Mouse (Mus musculus) Patski (cell line): ENCODE measurements around the gene Dchs1. TPM values are rescaled to one million over a fixed set of nuclear protein-coding genes. Genes with fewer than 3 reads are reported as not detected.

Source experiments
- ATAC-seq: fragments of 100-300 bp; one replicate; pipeline ENCODE4 v1.8.0; 2021
- CTCF ChIA-PET: fragments of 350-600 bp; sonication (Branson Sonifier 250); formaldehyde crosslinking; loops from one replicate; lab custom pipeline; 2022; ENCODE audit warnings: inconsistent platforms; lab: Charles Lee
- POLR2A ChIA-PET: fragments of 350-600 bp; sonication (Branson Sonifier 250); formaldehyde crosslinking; loops from one replicate; lab custom pipeline; 2022; ENCODE audit warnings: antibody characterized with exemption, inconsistent platforms; lab: Charles Lee
- DNase-seq: peaks from one replicate; pipeline ENCODE4 v3.0.0-alpha.2; 2011; ENCODE audit warnings: low read depth, low spot score
- H3K27me3 ChIP-seq: fragments of 371-371 bp; one replicate; pipeline ENCODE4 v1.5.1; 2021
- CTCF ChIP-seq: fragments of 100-300 bp; IDR thresholded peaks from one replicate; pipeline ENCODE4 v1.5.1; 2021
- in situ Hi-C: fragments of 300-500 bp; cut with MboI; formaldehyde crosslinking; loops from 3 replicates; pipeline ENCODE4 v1.11.1; 2018; ENCODE audit warnings: low pct_unique_long_range_greater_than_20kb, mixed read lengths
- polyA plus RNA-seq: library from polyadenylated mRNA; unstranded; gene quantifications from one replicate; pipeline ENCODE4 v1.2.3, GENCODE M21; 2021

The Dchs1 gene
- polyA plus RNA-seq, 1 experiment from 2014 or later = not detected

DNA sequence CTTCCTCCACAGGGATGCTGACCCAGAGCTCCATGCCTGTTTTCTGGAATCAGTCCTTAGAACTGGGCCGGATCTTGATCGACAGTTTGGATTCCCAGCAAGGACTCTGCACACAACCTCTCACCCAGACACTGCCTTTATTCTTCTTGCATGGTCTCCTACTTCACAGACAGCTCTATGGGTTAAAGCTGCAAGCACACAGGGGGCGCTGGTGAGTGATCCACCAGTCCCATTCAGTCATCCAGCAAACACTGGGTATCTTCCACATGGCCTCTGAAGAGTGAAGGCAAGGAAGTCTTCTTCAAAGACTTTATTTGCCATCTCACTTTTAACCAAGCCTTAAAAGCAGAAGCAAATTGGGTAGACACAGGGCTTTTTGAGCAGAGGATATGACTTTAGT is 72.1 kb downstream of the Dchs1 start:
- in situ Hi-C loops = loop anchor here (25.0 kb wide), 1 partner anchor 1322 kb away; the partner anchor contains the start of gene Olfr713
- no peak for DNase-seq
- no peak for TF ChIP-seq CTCF
- ChIA-PET CTCF (interaction anchor here (1.0 to 1.4 kb wide), 2 partner anchors 11 to 60 kb away, joined by 3 read pairs; no protein-coding TSS in a partner anchor), POLR2A (no interaction called here)
- ATAC-seq = no peak
- peaks cover 3% of the 10 kb centered on the region for H3K27me3 ChIP-seq

DNA sequence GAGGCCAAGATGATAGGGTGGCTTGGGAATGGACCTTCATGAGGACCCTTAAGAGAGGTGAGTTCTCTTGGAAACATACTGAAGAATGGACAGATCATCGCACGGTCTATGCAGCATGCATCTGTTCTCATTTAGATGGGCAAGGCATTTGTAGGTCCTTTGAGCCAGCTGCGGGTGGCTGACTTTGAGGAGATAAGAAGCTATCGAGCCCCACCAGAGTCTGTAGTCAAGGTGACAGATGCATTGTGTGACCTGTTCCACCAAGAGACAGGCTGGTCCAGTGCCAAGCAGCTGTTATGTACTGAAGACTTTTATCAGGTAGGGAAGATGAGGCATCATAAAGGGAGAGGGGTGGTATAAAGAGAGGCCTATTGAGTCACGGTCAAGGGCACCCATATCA is 78.7 kb downstream of the Dchs1 start:
- in situ Hi-C loops = loop anchor here (25.0 kb wide), 1 partner anchor 1329 kb away; the partner anchor contains the start of gene Olfr713
- H3K27me3 ChIP-seq = peaks cover 9% of the 10 kb centered on the region
- ATAC-seq (no peak), DNase-seq (no peak)
- ChIA-PET CTCF (interaction anchor here (2.1 kb wide), 1 partner anchor 9 kb away, joined by 7 read pairs; no protein-coding TSS in a partner anchor), POLR2A (no interaction called here)
- TF ChIP-seq CTCF = no peak

DNA sequence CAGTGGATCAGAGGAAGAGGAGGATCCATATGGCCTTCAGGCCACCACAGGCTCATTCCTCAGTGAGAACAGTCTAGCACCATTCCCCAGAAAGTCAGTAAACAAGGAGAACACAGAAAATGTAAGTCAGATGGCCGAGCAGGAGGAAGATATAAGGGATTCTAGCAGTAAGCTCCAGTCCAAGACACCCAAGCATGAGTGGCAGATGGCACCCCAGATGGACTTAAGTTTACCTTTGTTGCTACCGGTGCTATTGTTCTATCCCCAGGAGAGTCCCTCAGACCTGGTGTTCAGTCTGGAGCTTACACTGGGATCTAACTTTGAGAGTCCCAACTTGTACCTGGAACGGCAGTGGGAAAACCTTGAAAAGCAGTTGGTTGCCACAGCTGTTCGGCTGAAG is 83.6 kb downstream of the Dchs1 start:
- ChIA-PET CTCF (interaction anchor here (1.6 kb wide), 1 partner anchor 18 kb away, joined by 4 read pairs; no protein-coding TSS in a partner anchor), POLR2A (no interaction called here)
- DNase-seq = no peak
- in situ Hi-C loops = loop anchor here (25.0 kb wide), 1 partner anchor 1333 kb away; the partner anchor contains the start of gene Olfr713
- no peak for ATAC-seq
- H3K27me3 ChIP-seq = peaks cover 7% of the 10 kb centered on the region
- no peak for TF ChIP-seq CTCF

DNA sequence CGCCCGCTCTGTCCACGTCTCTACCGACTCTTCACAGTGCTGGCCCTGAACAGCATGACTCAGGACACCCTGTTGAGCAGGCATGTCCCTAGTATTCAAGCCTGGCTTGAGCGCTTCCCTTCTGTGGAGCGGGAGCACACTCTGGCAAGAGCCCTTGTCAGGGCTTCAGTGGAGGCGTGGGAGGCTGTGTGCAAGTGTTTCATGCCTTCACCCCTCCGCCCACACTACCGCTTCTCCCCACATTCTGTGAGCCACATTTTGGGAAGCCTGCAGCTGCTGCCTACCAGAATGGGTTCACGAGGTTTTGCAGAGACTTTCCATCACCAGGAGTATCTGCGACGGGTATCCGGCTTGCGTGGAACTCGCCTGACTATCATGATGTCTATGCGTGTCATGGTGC is 84.3 kb downstream of the Dchs1 start:
- H3K27me3 ChIP-seq = peaks cover 7% of the 10 kb centered on the region
- TF ChIP-seq CTCF = no peak
- POLR2A ChIA-PET = no interaction called here
- in situ Hi-C loops = loop anchor here (25.0 kb wide), 1 partner anchor 1334 kb away; the partner anchor contains the start of gene Olfr713
- DNase-seq (no peak), ATAC-seq (no peak)
- CTCF ChIA-PET = interaction anchor here (1.6 kb wide), 1 partner anchor 19 kb away, joined by 4 read pairs; no protein-coding TSS in a partner anchor

Other genes starting within 250 kb of the Dchs1 start
- 103 TPM for gene Smpd1, start 233.3 kb downstream of the Dchs1 start, polyA plus RNA-seq
- gene Apbb1, start 206.0 kb downstream of the Dchs1 start, polyA plus RNA-seq = 44.0 TPM
- gene Hpx, start 187.5 kb downstream of the Dchs1 start, polyA plus RNA-seq = 0.54 TPM
- gene Trim3, start 154.1 kb downstream of the Dchs1 start, polyA plus RNA-seq = 62.0 TPM
- gene Timm10b, start 147.6 kb downstream of the Dchs1 start, polyA plus RNA-seq = 47.6 TPM
- gene Arfip2, start 147.2 kb downstream of the Dchs1 start, polyA plus RNA-seq = 87.0 TPM
- gene Gm45799, start 147.1 kb downstream of the Dchs1 start, polyA plus RNA-seq = 22.3 TPM
- gene Dnhd1, start 136.8 kb downstream of the Dchs1 start, polyA plus RNA-seq = 2.9 TPM
- 218 TPM for gene Ilk, start 51.1 kb downstream of the Dchs1 start, polyA plus RNA-seq
- 34.0 TPM for gene Rrp8, start 50.3 kb downstream of the Dchs1 start, polyA plus RNA-seq
- gene Taf10, start 43.3 kb downstream of the Dchs1 start, polyA plus RNA-seq = 180 TPM
- 211 TPM for gene Tpp1, start 35.4 kb downstream of the Dchs1 start, polyA plus RNA-seq
- gene Mrpl17, start 23.4 kb upstream of the Dchs1 start, polyA plus RNA-seq = 223 TPM
- gene Gm4070, start 166.3 kb upstream of the Dchs1 start, polyA plus RNA-seq = 15.0 TPM